Mouse (Mus musculus): ENCODE data around the gene Gabrb1.
"Not testable (repeated sequence)": the region's sequence is repeated elsewhere in the genome, so short reads cannot be mapped to it uniquely, and the experiment has no call there.

The Gabrb1 gene

DNA sequence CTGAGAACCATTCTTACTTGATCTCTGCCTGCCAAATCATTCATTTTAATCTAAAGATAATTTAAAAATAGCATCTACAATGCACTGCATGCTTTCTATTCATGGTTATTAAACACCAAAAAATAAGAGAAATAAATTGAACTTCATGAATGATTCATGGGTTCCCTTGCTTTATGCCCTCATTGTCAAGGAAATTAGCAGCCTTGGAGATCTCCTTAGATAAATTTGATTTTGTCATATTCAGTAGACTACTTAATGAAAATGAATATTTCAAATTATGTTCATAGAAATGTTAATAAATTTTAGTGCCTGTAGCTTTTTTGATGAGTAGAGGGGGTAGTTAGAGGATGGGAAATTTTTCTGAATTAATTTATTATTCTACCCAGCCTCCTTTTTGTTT, 379.0 kb downstream of the Gabrb1 start:
- ATAC-seq (ENCODE audit: low TSS enrichment) = no peak

DNA sequence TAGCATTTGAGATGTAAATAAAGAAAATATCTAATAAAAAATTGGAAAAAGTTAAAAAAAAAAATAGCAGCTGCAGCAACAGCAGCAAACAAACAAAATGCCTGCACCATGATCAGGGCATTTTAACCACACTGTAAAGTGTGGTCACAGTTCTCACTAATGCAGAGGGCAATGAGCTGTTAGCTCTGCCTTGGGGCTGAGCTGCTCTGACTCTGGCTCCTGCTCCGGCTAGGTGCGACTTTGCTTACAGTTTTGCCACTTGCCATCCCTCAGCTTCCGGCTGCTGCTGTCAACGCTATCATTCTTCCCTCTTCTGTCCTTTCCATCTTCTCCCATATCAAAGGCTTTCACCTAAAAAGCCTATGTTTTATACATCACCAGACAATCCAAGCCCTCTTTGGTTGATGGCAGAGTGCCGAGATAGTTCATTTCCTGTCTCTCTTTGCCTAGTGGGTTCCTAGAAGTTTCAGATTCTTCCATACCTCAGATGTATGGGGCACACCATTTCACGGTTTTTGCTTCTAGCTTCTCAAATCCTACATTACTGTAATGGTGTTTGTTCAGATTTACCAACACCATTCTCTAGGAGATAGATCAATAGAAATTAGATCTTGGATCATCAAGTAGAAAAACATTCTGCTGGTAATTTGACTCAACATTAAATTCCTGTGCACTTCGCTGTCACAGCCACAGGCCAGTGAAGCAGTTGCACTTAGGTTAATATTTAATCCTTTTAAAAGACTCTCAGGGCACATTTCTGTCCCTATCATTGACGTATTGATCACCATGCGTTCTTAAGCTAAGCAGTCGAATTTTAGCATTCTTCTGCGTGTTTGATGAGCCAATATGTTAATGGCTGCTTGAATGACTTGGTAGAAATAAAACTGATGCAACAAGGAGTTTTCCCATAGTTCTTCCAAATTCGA, 385.6 kb downstream of the Gabrb1 start:
- no peak for ATAC-seq (ENCODE audit: low TSS enrichment)

DNA sequence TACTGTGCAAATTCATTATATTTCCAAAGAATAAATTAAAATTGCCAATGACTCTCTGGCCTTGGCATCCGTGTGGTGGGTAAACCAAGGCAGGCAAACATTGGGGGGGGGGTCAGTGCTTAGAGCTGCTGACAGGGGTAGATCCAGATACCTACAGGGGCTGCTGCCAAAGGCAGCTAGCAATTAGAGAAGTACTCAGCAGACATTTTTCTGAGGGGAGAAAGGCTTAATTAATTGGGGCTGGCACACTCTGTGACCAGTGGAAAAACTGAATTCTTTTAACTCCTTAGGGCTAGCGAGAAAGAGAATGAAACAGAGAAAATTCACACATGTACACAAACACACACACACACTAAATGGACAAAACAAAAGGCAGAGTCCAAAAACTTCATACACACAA, 388.3 kb downstream of the Gabrb1 start:
- ATAC-seq (ENCODE audit: low TSS enrichment) = no peak

DNA sequence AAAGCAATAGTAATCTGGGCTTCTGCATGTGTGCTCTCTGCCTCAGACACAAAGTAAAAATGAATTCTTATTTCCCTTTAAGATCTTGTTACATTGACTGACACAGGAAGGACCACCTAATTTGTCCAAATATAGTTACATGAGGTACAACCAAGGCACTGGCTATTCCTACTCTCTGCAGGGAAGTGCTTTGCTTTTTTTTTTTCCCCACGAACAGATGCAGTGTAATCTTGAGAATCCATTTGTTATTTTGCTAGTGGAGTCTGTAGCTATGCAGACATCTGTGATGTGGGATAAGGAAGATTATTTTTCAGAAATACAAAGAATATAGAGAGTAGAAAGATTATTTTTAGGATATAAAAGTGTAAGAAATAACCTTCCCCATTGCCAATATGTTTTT, 406.2 kb downstream of the Gabrb1 start:
- ATAC-seq (ENCODE audit: low TSS enrichment) = peak; percentile 76

DNA sequence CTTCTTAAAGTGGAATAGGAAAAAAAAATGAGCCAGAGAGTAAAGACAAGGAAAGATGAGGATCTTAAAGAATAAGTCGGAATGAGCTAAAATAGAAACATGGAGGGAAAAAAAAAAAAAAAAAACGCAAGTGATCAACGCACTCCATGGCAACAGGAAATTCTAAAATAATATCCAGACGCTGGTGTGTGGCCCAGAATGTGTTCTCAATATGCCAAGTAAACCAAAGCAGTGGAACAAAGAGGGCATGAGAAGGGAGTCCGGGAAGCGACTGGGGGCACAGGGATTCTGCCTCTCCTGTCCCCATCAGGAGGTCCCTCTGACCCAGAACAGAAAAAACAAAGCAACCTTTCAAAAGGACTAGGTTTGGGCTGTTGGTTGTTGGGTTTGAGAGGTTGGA, 410.9 kb downstream of the Gabrb1 start:
- peak; percentile 82 for ATAC-seq (ENCODE audit: low TSS enrichment)

DNA sequence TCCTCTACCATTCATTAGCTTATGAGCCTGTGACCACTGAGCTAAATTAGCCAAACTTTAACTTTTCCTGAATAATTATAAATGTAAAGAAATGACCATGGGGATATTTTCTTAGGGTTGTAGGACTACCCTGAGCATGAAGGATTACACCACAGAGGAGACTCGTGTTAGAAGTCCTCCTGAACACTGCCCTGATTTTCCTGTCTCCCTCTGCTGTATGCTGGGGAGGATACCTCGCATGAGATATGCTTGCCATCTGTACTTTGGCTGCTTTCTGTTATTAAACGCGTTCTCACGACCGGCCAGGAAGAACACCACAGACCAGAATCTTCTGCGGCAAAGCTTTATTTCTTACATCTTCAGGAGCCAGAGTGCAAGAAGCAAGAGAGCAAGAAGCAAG, 411.5 kb downstream of the Gabrb1 start:
- peak; percentile 95 for ATAC-seq (ENCODE audit: low TSS enrichment)

DNA sequence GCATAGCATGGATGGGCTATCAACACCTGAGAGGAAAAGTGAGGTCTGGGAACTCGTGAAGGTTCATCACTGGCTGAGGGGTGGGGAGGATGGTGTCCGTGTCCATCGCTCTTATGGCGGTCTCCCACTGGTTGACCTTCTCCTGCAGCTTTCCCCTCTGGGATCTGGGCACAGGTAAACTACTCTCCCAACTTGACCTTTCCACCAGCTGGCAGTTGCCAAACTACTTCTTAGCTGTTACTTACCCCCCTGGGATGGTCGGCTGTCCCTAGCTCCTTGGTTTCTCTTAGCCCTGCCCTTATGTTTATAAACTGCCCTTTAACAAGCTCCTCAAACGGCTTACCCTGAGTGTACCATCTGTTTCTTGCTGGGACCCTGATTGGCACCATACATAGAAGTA, 418.9 kb downstream of the Gabrb1 start:
- no peak for ATAC-seq (ENCODE audit: low TSS enrichment)

DNA sequence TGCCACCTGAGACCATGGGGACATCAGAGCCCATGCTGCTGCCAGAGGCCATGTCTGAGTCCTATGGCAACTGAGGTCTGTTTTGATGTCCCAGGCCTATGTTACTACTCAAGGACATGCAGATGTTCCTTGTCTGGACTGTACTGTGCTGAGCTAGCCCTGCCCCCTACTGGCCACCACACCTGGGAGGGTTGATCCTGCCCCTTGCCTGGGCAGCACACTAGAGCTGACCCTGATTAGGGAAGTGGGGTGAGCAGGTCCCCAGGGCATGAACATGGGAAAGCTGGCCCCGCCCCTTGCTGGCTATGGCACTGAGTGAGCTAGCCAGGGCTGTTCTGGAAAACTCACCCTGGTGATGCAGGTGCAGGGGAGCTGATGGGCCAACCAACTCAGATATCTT, 428.6 kb downstream of the Gabrb1 start:
- no peak for ATAC-seq (ENCODE audit: low TSS enrichment)

DNA sequence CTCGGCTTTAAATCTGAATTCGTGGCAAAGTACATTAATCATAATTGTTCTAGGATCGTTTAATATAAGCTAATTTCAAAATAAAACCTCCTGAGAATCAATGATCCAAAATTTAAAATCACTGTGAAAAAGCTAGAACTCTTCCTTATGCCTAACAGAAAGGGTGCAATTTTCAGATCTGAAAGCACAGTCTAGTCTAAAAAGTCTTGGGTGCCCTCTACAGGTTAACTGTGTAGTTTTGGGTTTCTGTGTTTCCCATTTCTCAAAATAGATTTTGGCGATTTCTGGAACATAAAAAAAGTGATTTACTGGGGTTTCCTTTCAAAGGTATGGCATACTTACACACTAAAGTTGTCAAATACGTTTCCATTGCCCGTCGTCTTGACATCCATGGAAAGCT, 436.7 kb downstream of the Gabrb1 start:
- ATAC-seq (ENCODE audit: low TSS enrichment) = peak; percentile 92

DNA sequence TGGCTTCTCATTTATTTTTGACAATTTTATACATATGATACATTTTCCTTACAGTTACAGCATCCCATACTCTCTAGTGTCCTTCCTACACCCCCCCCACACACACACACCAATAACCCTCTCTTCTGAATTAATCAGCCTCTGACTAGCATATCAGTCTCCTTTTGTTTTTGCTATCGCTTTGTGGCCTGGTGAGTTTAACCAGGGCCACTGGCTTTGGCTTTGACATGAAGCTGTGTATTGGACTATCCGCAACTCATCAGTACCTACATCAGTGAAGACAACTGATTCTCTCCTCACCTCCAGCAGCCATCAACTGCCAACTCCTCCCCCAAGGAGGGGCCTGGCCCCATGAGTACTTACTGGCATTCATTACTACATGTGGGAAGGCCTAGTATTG, 437.1 kb downstream of the Gabrb1 start:
- ATAC-seq (ENCODE audit: low TSS enrichment) = 0 out of 2 replicates have a peak, but pooled peaks have one; percentile 31

DNA sequence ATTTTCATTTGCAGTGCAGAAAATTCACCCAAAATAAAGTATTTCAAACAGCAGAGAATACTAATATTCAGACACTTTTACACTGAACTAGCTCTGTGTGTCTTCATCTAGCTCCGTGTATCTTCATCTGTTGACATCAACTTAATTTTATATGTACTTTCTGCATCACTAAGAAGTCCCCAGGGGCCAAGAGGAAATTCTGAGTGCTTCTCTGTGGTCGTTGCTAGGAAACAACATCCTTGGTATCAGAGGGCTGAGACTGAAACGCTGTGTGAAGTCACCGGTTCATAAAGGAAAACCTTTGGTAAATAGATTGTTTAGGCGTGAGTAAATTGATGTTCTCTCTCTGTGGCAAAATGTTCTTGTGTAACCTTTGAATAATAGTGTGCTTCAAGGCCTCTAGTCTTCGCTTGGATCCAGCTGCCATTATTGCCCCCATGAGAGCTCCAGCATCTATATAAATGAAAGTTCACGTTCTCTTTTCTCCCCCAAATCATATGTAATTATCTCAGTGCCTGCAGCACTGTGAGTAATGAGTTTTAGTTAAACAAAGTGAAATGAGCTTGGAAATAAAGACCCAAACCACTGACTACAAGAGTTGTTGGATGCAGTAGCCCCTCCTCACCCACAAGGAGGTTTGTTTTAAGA, 446.5 kb downstream of the Gabrb1 start:
- no peak for ATAC-seq (ENCODE audit: low TSS enrichment)

DNA sequence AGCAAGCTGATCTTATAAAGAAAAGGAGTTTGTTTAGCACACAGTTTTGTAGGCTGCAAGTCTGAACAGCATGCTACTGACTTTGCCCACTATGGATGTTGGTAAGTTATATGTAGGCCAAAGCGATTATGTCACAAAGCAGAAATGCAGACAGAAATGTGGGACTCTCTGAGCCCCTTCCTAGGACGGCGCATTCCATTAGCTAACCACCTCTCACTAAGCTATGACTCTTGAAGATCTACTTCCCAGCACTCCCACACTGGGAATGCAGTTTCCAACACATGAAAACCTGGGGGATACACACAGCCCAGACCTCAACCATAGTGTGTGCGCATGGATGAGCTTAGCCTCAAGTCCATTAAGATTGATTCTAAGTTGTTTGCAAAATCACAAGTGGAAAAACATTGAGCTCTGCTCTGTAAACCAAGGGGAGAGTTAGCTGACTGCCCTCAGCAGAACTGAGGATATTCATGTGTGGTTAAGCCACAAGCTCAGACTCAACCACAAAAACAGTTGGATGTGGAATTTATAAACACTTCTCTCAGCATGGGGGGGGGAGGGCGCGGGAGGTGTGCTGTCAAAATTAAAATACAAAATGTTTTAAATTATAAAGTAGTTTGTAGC, 464.6 kb downstream of the Gabrb1 start:
- ATAC-seq (ENCODE audit: low TSS enrichment) = no peak

DNA sequence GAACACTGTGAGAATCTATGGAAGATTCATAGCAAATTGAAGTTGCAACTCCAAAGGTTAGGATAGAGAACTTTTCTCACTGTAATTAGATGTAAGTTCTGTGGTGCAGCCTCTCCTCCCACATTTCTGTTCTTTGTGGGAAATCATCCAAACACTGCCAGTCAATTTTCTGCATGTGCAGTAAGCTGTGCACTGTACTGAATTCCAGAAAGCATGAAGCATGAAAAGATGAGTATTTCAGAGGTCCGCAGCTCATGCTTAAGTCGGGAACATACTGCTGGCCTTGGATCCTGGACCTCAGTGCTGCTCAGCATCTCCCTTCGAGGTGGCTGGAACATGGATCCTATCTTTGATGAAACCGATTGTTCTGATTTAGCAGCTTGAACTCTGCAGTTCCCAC, 468.8 kb downstream of the Gabrb1 start:
- 0 out of 2 replicates have a peak, but pooled peaks have one; percentile 41 for ATAC-seq (ENCODE audit: low TSS enrichment)

DNA sequence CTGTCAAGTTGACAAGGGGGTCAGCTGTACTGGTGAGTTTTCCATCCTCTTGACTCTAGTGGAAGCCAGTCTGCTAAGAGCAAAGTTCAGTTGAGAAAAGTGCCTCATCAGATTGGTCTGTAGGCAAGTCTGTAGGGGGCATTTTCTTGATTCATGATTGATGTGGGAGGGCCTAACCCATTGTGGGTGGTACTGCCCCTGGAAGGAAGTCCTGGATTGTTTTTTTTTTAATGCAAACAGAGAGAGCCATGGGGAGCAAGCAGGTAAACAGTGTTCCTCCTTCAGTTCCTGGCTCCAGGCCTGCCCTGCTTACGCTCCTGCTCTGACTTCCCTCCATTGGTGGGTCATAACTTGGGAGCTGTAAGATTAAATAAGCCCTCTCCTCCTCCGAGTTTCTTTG, 476.0 kb downstream of the Gabrb1 start:
- ATAC-seq (ENCODE audit: low TSS enrichment) = no peak

DNA sequence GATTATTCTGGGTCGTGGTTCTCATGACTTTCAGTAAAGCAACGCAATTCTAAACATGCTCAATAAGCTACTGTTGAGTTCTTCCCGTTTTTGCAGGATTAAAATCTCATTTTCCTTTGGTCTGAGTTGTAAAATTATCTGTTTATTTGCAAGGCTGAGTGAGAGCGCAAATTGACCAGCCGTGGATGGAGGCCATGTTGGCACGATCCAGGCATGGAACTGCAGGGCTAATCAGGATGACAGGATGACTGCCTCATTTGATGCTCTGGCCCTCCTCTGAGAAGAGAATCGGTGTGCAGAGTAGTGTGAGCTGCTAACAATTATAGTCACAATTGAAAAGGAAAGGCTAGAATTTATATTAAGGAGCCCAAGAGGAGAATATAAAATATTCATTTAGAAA, 480.3 kb downstream of the Gabrb1 start:
- ATAC-seq (ENCODE audit: low TSS enrichment) = no peak

DNA sequence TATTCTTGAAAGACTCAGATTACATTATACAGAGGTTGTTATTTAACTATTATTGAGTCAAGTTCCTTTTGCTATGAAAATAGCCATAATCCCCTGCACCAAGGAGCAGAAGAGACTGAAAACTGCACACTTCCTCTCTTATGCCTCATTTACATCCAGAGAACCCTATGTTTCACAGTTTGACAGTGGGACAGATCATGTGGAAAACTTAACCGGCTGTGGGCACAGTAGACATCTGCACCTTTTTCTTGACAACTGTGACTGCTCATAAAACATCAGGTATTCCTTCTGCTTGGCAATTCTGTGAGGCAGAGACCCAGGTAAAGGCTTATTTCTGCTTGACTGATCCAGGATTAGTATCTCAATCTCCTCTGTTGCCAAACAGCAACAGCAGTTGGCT, 481.7 kb downstream of the Gabrb1 start:
- ATAC-seq (ENCODE audit: low TSS enrichment) = no peak

DNA sequence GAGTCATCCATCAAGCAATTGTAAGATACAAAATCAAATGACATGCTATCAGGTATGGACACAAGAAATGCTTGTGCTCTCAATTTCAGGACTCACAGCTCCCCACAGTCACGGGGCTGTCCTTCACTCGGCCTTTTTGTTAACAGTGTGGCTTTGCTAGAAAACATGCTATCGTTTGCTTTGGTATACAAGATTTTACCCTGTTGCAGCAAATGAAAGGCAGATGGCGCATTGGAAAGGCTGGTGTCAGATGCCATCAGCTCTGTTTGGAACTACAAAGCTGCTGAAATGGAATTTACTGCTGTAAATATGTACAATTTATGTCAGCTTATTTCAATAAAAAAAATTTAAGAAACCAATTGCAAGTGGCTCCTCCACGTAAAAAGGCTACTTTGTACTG, 490.8 kb downstream of the Gabrb1 start:
- ATAC-seq (ENCODE audit: low TSS enrichment) = no peak

DNA sequence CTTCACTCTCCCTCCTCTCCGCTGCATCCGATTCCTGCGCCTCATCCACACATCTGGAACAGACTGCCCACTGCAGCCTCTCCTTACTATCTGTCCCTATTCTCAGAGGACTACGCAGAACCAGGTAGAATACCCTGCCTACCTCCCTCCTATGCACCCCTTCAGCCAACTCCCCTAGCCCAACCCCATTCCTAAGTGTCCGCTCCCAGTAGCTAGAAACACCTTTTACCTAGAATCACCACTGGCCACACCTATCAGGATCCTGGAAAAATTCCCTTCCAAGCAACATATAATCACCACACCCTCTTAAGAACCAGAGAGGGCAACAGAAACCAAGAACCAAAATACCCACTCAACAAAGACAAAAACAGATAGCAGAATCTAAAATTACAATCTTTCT, 493.0 kb downstream of the Gabrb1 start:
- ATAC-seq (ENCODE audit: low TSS enrichment) = no peak

DNA sequence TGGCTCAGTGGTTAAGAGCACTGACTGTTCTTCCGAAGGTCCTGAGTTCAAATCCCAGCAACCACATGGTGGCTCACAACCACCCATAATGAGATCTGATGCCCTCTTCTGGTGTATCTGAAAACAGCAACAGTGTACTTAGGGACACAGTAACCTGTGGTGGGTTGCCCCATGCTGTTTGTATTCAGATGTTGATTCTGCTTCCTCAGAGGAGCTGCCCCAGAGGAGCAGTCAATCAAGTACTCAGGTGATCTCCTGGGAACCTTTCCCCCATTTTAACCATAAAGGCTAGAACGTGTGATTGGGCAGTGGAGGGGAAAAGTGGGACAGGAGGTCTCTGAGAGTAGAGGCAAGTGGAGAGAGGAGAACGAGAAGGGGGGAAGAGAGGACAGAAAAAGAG, 497.8 kb downstream of the Gabrb1 start:
- not testable (repeated sequence) for ATAC-seq (ENCODE audit: low TSS enrichment)

DNA sequence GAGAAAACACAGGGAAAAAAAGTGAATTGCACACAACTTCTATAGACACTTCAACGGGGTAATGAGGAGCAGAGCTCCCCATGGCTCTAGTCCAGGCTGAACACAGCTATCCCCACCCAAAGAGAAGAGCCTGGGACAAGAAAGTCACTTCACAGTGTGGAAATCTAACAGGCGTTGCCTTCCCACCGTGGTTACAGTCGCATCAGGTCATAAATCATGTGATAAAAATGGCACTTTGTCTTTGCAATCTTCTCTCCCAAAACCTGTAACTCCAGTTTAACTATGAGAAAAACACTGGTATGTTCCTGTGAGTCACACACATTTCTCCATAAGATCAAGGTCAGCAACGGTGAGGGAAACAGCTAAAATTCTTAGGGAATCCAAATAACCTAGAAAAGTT, 498.7 kb downstream of the Gabrb1 start:
- no peak for ATAC-seq (ENCODE audit: low TSS enrichment)

DNA sequence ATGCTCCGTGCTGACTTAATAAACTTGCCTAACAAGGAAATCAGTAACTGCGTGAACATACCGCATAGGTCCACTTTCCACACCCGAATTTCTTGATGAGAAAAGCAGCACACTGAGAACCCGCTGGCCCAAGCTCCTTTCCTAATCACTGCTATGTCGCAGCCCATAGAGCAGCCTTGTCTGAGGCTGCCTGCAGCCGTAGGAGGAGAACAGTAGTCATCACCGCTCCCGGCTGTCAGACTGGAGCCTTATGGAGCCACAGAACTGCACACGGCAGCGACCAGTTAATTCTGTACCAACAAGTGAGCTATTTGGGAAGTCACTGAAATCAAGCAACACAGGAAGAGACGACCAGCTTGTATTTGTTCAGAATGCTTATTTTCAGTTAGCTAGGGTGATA, 500.8 kb downstream of the Gabrb1 start:
- peak; percentile 93 for ATAC-seq (ENCODE audit: low TSS enrichment)

DNA sequence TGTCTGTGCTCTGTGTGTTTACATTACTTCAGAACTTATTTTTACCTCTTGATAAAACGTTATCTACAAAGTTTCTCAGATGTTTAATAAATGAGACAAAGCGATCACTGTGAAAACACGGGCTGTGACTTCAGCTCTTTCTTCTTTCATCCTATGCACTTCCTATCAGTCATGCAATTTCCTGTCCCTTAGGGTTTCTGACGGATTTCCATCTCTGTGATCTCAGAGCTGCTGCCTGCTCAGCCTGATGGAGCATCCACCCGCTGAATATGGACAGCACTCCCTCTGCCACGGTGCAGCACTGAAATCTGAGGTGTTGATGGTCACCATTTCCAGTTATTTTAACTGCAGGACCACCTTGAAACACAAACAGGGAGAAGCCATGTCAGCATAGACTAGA, 501.6 kb downstream of the Gabrb1 start:
- ATAC-seq (ENCODE audit: low TSS enrichment) = no peak
